Mouse (Mus musculus) fibroblast of lung, adult 2 months (primary cell): Measurements from ENCODE around the gene S1pr1.

Experiments
- DNase-seq: peaks from one replicate; pipeline ENCODE4 v3.0.0-alpha.2; 2011; ENCODE audit warnings: low read depth

S1pr1 gene

DNA sequence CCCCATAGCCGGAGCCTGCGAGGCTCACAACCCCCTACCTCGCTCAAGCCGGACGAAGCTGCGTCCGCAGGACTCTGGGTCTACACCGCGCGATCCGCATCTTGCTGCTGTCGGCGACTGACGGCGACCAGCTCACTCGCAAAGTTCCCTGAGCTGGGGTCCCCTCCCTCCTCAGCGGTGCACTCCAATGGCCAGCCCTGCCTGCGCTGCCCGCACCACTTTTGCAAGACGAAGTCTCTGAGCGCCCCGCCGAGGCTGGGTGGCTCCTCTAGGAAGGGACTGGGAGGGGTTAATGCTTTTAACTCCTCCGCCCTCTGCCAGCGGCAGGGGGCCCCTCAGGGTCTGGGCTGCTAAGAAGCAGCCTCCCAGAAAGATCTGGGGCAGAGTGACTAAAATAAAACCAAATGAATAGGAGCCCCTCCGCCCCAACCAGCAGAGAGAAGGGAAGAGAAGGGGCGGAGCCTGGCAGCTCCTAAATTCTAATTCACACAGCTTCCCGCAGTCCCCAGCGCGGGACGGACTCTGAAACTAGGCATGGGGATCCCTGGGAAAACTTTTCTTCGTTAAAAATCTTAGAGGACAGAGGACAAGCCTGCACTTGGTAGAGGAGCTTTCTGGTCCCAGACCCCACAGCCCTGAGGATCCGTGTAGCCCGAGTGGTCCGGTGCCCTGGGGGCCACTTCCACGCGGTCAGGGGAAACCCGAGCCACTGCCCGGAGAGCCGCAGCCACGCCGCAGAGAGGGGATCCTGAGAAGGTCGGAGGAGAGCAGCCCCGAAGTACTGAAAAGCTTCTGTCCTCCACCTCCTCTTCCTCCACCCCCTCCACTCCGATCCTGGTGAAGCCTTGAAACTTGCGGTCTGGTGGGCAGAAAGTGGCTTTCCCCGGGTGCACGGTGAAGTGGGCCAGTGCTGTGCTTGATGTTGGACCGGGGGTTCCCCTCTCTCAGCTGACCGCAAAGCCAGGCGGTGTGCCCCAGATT, at the start of gene S1pr1:
Gene S1pr1, minus strand, starts transcription at position 402 of the 981 bp plus-strand sequence.
- DNase-seq: no peak

DNA sequence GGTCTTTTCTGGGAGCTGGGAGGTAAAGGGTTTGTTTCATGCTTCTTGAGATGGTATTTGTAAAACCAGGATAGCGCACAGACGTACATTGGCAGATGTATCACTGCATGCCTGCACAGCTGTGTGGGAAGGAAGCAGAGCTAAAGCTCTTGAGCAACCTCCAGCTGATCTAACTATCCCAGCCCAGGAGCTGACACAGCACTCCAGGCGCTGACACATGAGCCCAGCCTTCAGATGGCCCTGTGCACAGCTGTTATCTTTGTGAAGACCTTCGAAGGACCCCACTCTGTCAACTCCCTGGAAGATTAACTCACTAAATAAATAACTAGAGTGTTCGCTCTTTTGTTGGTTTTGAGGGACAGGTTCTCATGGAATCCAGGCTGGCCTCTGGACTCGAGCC, 48.4 kb upstream of the S1pr1 start:
- DNase-seq: no peak

DNA sequence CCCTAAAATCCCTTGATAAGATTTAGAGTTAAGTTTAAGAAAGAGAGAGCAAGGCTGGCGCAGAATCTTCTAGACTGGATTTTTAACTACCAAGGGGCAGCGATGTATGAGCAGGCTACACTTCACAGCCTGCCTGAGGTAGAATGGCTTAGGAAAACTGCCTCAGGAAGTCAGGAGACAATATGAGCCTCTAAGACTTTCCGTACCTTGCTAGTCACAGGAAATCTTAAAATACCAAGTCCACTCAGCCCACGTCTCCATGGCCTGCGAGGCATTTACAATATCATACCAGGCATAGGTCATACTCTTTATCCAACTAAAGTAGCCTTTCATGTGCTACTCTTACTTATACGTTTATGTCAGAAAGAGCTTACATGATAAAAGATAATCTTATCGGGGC, 48.0 kb upstream of the S1pr1 start:
- no peak for DNase-seq

- no peak for DNase-seq
Observed at GRCm38 (mm10) chr3:115759659-115760058, 44.8 kb upstream of the S1pr1 start.

- DNase-seq: no peak
Observed at GRCm38 (mm10) chr3:115758455-115758912, 43.6 kb upstream of the S1pr1 start.

DNA sequence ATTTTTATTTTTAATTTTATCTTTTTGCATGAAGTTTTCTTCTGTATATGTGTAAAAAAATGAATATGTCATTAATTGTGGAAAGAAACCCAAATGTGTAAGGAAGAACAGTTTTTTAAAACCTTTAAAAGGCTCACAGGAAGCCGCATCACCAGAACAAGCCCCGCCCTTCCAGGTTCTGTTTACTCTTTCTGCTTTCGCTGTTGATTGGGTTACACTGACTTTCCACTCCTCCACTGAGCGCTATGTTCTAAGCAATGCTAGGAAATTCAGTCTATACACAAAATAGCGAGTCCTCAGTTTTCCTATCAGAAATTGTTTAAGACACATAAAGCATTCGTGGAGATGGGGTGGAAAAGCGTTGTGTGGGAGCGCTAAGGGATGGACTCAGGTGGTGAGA, 39.6 kb upstream of the S1pr1 start:
- DNase-seq: no peak

GRCm38 (mm10) chr3:115750369-115750768, 35.5 kb upstream of the S1pr1 start:
- no peak for DNase-seq

- DNase-seq: no peak
Observed at GRCm38 (mm10) chr3:115748289-115748989, 33.6 kb upstream of the S1pr1 start.

GRCm38 (mm10) chr3:115746511-115746910, 31.6 kb upstream of the S1pr1 start:
- DNase-seq: no peak

DNA sequence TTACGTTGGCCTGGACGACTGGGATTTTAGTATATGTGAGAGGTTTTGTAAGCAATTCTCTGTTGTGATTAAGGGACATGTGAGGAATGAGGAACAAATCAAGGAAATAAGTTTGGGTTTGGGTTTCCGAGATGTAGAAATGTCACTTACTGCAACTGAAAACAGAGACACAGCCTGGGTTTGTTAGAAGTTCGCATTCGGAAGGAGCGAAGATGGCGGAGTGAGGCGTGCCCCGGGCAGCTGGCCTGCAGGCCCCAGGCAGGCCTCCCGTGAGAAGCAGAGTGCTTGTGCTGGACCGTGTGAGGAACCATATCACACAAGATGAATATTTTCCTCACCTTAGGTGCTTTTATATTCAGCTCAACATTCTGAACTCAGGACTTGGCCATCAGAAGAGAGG, 30.2 kb upstream of the S1pr1 start:
- DNase-seq: no peak

DNA sequence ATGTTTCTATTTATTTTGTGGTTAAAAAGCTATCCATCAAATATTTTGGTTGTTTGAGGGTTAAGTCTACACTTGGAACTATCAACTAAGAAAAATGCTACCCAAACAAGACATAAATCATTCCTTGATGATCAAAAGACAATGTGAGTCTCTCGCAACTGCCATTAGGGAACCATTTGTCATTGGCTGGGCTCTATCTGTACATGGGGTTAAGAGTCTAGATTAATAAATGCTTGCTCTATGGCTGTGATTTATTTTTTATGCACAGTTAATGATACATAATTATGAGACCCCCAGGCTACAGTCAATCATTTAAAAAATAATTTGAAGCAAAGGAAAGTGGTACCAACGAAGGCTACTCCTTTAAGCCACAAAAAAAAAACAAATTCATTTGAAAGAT, 23.7 kb upstream of the S1pr1 start:
- DNase-seq: no peak

- DNase-seq: no peak
Observed at GRCm38 (mm10) chr3:115737785-115738318, 23.0 kb upstream of the S1pr1 start.

DNA sequence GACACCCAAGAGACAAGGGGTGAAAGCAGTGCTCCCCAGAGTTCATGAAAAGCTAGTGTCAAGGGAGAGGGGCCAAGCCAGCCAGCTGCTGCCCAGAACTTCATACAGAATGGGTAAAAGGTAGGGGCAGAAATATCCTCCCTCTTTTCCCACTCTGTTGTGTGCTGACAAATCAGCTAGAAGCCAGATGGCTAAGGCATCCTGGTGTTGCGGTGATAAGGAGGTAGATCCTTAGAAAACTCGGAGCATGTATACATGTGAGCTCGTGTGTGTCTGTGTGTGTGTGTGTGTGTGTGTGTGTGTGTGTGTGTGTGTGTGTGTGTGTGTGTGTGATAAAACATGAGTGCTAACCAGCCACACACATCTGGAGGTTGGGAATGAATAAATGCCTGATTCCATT, 20.7 kb upstream of the S1pr1 start:
- no peak for DNase-seq

GRCm38 (mm10) chr3:115734841-115735240, 20.0 kb upstream of the S1pr1 start:
- no peak for DNase-seq

- no peak for DNase-seq
Observed at GRCm38 (mm10) chr3:115730336-115730735, 15.5 kb upstream of the S1pr1 start.

- DNase-seq: no peak
Observed at GRCm38 (mm10) chr3:115729187-115729586, 14.3 kb upstream of the S1pr1 start.

- no peak for DNase-seq
Observed at GRCm38 (mm10) chr3:115728211-115728610, 13.3 kb upstream of the S1pr1 start.

DNA sequence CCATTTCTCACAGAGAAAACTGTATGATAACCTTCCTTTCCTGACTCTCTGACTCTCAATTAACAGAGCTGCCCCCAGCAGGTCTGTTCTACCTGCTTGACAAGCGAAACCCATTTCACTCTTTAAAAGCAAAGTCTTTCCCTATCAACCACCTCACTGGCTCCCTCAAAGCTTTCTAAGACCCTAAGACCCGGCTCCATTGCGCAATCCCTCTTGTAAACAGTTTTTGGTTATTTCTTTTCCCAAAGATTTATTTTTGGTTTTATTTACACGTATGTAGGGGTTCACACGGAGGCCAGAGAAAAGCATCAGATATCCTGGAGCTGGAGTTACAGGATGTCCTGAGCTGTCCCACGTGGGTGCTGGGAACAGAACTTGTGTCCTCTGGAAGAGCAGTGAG, 4.0 kb upstream of the S1pr1 start:
- DNase-seq: no peak

DNA sequence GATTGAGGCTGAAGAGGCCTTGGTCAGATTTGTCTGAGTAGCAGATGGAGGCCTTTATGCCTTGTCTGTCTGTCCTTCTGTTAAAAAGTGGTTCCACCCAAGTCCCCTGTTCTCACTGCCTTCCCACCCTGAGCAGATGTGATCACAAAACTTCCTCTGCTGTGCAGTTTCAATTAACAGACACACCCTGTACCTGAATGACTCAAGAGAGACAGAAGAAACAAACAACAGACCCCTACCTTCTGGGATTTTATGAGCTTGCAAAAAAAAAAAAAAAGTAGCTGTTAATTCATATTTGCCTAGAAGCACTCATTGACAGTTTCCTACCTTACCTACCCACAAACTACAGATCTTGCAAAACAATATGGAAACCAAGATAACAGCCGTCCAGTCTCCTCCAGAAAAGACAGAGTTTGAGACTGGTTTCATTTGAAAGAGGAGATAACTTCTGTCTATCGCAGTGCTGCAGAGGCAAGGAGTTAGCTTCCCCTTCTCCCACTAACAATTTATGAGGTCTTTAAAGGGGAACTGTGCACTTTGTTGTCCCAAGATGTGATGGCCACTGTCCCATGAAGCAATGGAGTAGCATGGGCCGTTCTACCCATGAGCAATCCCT, 1.1 kb upstream of the S1pr1 start:
- no peak for DNase-seq

- DNase-seq: no peak
Observed at GRCm38 (mm10) chr3:115714049-115714435, 830 bp downstream of the S1pr1 start.

- DNase-seq: no peak
Observed at GRCm38 (mm10) chr3:115713417-115714048, 1.3 kb downstream of the S1pr1 start.

DNA sequence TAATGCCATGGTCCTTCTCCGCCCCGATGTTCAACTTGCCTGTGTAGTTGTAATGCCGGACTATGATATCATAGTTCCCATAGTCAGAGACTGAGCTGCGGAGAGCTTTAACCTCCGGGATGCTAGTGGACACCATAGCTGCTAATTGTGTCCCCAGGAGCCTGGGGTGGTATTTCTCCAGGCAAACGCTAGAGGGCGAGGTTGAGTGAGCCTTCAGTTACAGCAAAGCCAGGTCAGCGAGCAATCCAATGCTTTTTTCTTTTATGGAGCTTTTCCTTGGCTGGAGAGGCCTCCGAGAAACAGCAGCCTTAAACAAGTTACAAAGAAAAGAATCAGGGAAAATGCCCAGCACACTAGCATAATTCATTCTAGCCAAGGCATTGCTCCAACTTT, 2.1 kb downstream of the S1pr1 start:
- DNase-seq: peak; percentile 49
